Mouse (Mus musculus) liver, adult 2 months (tissue): Measurements from ENCODE around the gene Abhd12.

ENCODE experiments used
- CTCF ChIP-seq: fragments of 200-500 bp; IDR thresholded peaks from 2 replicates; pipeline ENCODE4 v1.5.1; 2011; ENCODE audit warnings: low read depth, low read length, control low read depth
- POLR2A ChIP-seq: fragments of 200-500 bp; IDR thresholded peaks from 2 replicates; pipeline ENCODE4 v1.6.1; 2011; ENCODE audit warnings: low read length, control low read depth; ENCODE audit not compliant: insufficient read depth; ENCODE audit errors: extremely low read depth

DNA sequence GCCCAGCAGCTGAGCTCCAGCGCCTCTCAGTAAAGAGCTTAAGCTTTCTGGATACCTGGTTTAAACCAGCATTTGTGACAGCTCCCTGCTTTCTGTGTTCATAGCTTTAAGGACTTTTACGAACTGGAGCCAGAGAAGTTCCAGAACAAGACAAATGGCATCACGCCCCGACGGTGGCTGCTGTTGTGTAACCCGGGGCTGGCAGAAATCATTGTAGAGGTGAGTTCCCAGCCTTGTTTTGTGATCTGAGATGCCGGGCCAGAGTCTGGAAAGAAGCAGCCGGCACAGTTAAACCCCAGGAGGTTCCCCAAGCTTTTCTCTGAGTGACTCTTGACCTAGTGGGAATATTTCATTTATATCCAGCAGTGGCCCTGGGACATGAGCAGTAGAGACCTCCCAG, 85.8 kb downstream of the Abhd12 start:
- no peak for TF ChIP-seq CTCF
- no peak for TF ChIP-seq POLR2A
